Mouse (Mus musculus): ENCODE measurements around the gene Lpcat4. TPM values are rescaled to one million over a fixed set of nuclear protein-coding genes. Genes with fewer than 3 reads are reported as not detected.
"Not testable (repeated sequence)": the region's sequence is repeated elsewhere in the genome, so short reads cannot be mapped to it uniquely, and the experiment has no call there.

Gene Lpcat4
- total and polyA plus RNA-seq, 3 experiments, result 12.3 to 75.2 (median 17.2) TPM

DNA sequence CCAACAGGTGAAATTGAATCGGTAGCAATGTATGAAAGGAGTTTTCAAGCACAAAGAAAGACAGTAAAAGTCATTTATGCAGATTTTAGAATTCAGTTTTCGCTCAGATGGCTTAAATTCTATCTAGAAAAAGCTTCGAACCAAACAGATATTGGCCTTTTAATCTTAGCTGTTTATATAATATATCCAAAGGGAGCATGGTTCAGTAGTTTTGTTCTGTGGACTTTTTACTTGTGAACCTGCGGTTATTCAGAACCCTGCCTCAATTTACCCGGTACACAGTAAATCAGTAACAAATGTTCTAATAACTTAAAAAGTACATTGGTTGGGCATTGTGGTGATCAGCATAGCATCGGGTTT, 45.7 kb downstream of the Lpcat4 start:
- H3K9me3 ChIP-seq (replicated peaks; ENCODE audit: low read length), result no peaks in the 10 kb centered on the region
- H3K4me2 ChIP-seq (ENCODE audit: insufficient read depth, low read depth, poor library complexity, severe bottlenecking), result peak overlapping the region; percentile 17; the same call in 1 of the 2 replicates
- dilution Hi-C loops (cut with MboI; ENCODE audit: extremely low pct_ligation_motif_present, extremely low pct_unique_long_range_greater_than_20kb, low sequenced_read_pairs) (no loop called here), in situ Hi-C loops (cut with MboI; ENCODE audit: low pct_ligation_motif_present, low pct_unique_long_range_greater_than_20kb, low sequenced_read_pairs) (no loop called here)
- no peaks in the 10 kb centered on the region for H3K27me3 ChIP-seq (replicated peaks)
- no peak for DNase-seq (ENCODE audit: extremely low read depth)
- no peak overlapping the region for H3K27ac ChIP-seq (ENCODE audit: insufficient read depth, low read depth)
- no peak overlapping the region for H3K4me3 ChIP-seq (replicated peaks in 1 of 3; ENCODE audit: low read depth in 2 of 3, low read length in 2 of 3, poor library complexity in 1 of 3)
- H3K36me3 ChIP-seq (replicated peaks in 1 of 2; ENCODE audit: control insufficient read depth in 1 of 2, insufficient read depth in 1 of 2, low read length in 1 of 2), result peaks cover 0 to 4% of the 10 kb centered on the region in 2 experiments
- H3K4me1 ChIP-seq (ENCODE audit: control insufficient read depth in 1 of 2, insufficient read depth in 2 of 2), result no peaks in the 10 kb centered on the region
- no peak overlapping the region for H3K9ac ChIP-seq (ENCODE audit: insufficient read depth, low read depth)
- 0 out of 2 replicates have a peak, but pooled peaks cover 2% of the 10 kb centered on the region for H3K79me2 ChIP-seq (replicated peaks; ENCODE audit: control insufficient read depth, extremely low read depth, insufficient read depth, poor library complexity, severe bottlenecking)
- no peak for TF ChIP-seq E2F4 (IDR thresholded peaks at IDR 0.05; ENCODE audit: insufficient replicate concordance, low read depth, low read length)
- TF ChIP-seq MAFK (IDR thresholded peaks at IDR 0.05; ENCODE audit: insufficient replicate concordance, low read length), result no peak
- TF ChIP-seq ZMIZ1 (IDR thresholded peaks at IDR 0.05; ENCODE audit: low read depth, low read length), result no peak
- TF ChIP-seq MAZ (IDR thresholded peaks at IDR 0.05; ENCODE audit: low read depth, low read length), result no peak
- no peak for TF ChIP-seq NELFE (IDR thresholded peaks at IDR 0.05; ENCODE audit: low read depth, low read length)
- TF ChIP-seq USF1 (IDR thresholded peaks at IDR 0.05; ENCODE audit: low read depth, low read length), result no peak
- no peak for TF ChIP-seq SIN3A (IDR thresholded peaks at IDR 0.05; ENCODE audit: low read length)
- TF ChIP-seq GABPA (IDR thresholded peaks at IDR 0.05; ENCODE audit: insufficient replicate concordance, low read depth, low read length), result no peak
- TF ChIP-seq BHLHE40 (IDR thresholded peaks at IDR 0.05; ENCODE audit: low read depth, low read length), result no peak
- no peak for TF ChIP-seq MXI1 (IDR thresholded peaks at IDR 0.05; ENCODE audit: low read depth, low read length)
- TF ChIP-seq CTCF (conservative IDR thresholded peaks at IDR 0.05 in 1 of 2, IDR thresholded peaks at IDR 0.05 in 1 of 2; ENCODE audit: low read depth in 2 of 2, low read length in 2 of 2), result no peak
- no peak for TF ChIP-seq CHD1 (IDR thresholded peaks at IDR 0.05; ENCODE audit: low read depth, low read length)

DNA sequence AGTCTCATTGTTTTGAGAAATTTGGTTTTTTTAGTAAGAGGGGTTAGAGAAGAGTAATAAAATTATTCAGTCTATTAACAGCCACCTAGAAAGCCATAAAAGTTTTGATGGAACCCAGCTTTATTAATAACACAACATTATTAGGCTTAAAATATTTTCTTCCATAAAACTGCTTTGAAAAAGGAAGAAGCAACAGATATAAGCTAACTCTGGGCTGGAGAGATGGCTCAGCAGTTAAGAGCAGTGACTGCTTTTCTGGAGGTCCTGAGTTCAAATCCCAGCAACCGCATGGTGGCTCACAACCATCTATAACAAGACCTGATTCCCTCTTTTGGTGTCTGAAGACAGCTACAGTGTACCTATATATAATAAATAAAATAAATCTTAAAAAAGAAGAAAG, 46.8 kb downstream of the Lpcat4 start:
- dilution Hi-C loops (cut with MboI; ENCODE audit: extremely low pct_ligation_motif_present, extremely low pct_unique_long_range_greater_than_20kb, low sequenced_read_pairs); in situ Hi-C loops (cut with MboI; ENCODE audit: low pct_ligation_motif_present, low pct_unique_long_range_greater_than_20kb, low sequenced_read_pairs): not testable (repeated sequence)

DNA sequence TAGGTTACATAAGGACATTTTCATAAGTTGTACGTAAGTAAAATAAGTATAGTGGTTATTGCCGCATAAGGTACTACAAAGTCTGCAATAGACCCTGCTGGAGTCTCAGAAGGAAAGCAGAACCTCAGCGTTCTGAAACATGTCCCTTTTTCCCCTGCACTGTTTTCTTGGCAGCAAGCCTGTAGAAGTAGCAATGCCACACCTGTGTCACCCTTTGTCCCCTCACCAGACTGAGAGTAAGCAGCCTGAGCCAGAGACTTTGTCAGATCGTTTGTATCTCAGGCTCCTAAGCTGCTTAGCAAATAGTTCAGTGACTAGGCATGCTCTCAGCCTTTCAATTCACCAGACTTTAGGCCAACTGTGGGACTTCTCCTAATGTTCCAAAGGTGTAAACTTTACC, 47.8 kb downstream of the Lpcat4 start:
- no peak for DNase-seq (ENCODE audit: extremely low read depth)
- no peaks in the 10 kb centered on the region for H3K9me3 ChIP-seq (replicated peaks; ENCODE audit: low read length)
- dilution Hi-C loops (cut with MboI; ENCODE audit: extremely low pct_ligation_motif_present, extremely low pct_unique_long_range_greater_than_20kb, low sequenced_read_pairs), result no loop called here
- no peak overlapping the region for H3K4me3 ChIP-seq (replicated peaks in 1 of 3; ENCODE audit: low read depth in 2 of 3, low read length in 2 of 3, poor library complexity in 1 of 3)
- peaks cover 0 to 4% of the 10 kb centered on the region in 2 experiments for H3K36me3 ChIP-seq (replicated peaks in 1 of 2; ENCODE audit: control insufficient read depth in 1 of 2, insufficient read depth in 1 of 2, low read length in 1 of 2)
- H3K9ac ChIP-seq (ENCODE audit: insufficient read depth, low read depth), result no peak overlapping the region
- TF ChIP-seq NRF1 (IDR thresholded peaks at IDR 0.05; ENCODE audit: low read depth, low read length), result no peak
- TF ChIP-seq KAT2A (IDR thresholded peaks at IDR 0.05; ENCODE audit: insufficient replicate concordance, low read length), result no peak
- TF ChIP-seq ELF1 (IDR thresholded peaks at IDR 0.05; ENCODE audit: low read depth, low read length), result no peak
- no peak for TF ChIP-seq USF2 (conservative IDR thresholded peaks at IDR 0.05; ENCODE audit: low read depth, low read length)
- TF ChIP-seq SIN3A (IDR thresholded peaks at IDR 0.05; ENCODE audit: low read length), result no peak
- TF ChIP-seq POLR2A (IDR thresholded peaks at IDR 0.05; ENCODE audit: low read depth, low read length), result no peak
- no peak for TF ChIP-seq ZNF384 (IDR thresholded peaks at IDR 0.05; ENCODE audit: low read depth, low read length)
- TF ChIP-seq RCOR1 (conservative IDR thresholded peaks at IDR 0.05; ENCODE audit: low read depth, low read length), result no peak
- TF ChIP-seq CTCF (conservative IDR thresholded peaks at IDR 0.05 in 1 of 2, IDR thresholded peaks at IDR 0.05 in 1 of 2; ENCODE audit: low read depth in 2 of 2, low read length in 2 of 2), result no peak
- no peak for TF ChIP-seq JUND (conservative IDR thresholded peaks at IDR 0.05; ENCODE audit: low read depth, low read length)
- no peak for TF ChIP-seq ZC3H11A (IDR thresholded peaks at IDR 0.05; ENCODE audit: low read depth, low read length)
- TF ChIP-seq HCFC1 (IDR thresholded peaks at IDR 0.05; ENCODE audit: low read depth, low read length), result no peak
- no peak for TF ChIP-seq JUN (IDR thresholded peaks at IDR 0.05; ENCODE audit: insufficient read depth, low read depth, low read length)
- TF ChIP-seq GABPA (IDR thresholded peaks at IDR 0.05; ENCODE audit: insufficient replicate concordance, low read depth, low read length), result no peak
- TF ChIP-seq E2F4 (IDR thresholded peaks at IDR 0.05; ENCODE audit: insufficient replicate concordance, low read depth, low read length), result no peak
- TF ChIP-seq MEF2A (IDR thresholded peaks at IDR 0.05; ENCODE audit: borderline replicate concordance, low read depth, low read length), result no peak
- TF ChIP-seq ZMIZ1 (IDR thresholded peaks at IDR 0.05; ENCODE audit: low read depth, low read length), result no peak
- no peak for TF ChIP-seq NELFE (IDR thresholded peaks at IDR 0.05; ENCODE audit: low read depth, low read length)
- in situ Hi-C loops (cut with MboI; ENCODE audit: low pct_ligation_motif_present, low pct_unique_long_range_greater_than_20kb, low sequenced_read_pairs), result no loop called here
- H3K4me1 ChIP-seq (ENCODE audit: control insufficient read depth in 1 of 2, insufficient read depth in 2 of 2), result no peaks in the 10 kb centered on the region
- H3K4me2 ChIP-seq (ENCODE audit: insufficient read depth, low read depth, poor library complexity, severe bottlenecking), result no peak overlapping the region
- H3K27ac ChIP-seq (ENCODE audit: insufficient read depth, low read depth), result no peak overlapping the region
- H3K27me3 ChIP-seq (replicated peaks), result no peaks in the 10 kb centered on the region
- H3K79me2 ChIP-seq (replicated peaks; ENCODE audit: control insufficient read depth, extremely low read depth, insufficient read depth, poor library complexity, severe bottlenecking), result no peaks in the 10 kb centered on the region

More for the DNA sequence above, 46.8 kb downstream of the Lpcat4 start:
- not testable (repeated sequence) for H3K4me1 ChIP-seq (ENCODE audit: control insufficient read depth in 1 of 2, insufficient read depth in 2 of 2); H3K36me3 ChIP-seq (replicated peaks in 1 of 2; ENCODE audit: control insufficient read depth in 1 of 2, insufficient read depth in 1 of 2, low read length in 1 of 2); H3K27ac ChIP-seq (ENCODE audit: insufficient read depth, low read depth); H3K9me3 ChIP-seq (replicated peaks; ENCODE audit: low read length); H3K4me3 ChIP-seq (replicated peaks in 1 of 3; ENCODE audit: low read depth in 2 of 3, low read length in 2 of 3, poor library complexity in 1 of 3); H3K9ac ChIP-seq (ENCODE audit: insufficient read depth, low read depth); DNase-seq (ENCODE audit: extremely low read depth); H3K79me2 ChIP-seq (replicated peaks; ENCODE audit: control insufficient read depth, extremely low read depth, insufficient read depth, poor library complexity, severe bottlenecking); H3K4me2 ChIP-seq (ENCODE audit: insufficient read depth, low read depth, poor library complexity, severe bottlenecking); H3K27me3 ChIP-seq (replicated peaks)

Data from CH12.LX (cell line).